Mouse (Mus musculus): ENCODE measurements at regions not wholly inside any gene's neighbourhood (a gene's known extent, or its start where the extent isn't known, plus 50 kb on each side); places are given as distances from the start of the nearest gene placed in this dataset.

GRCm38 (mm10) chr2:128339061-128339642 is 213.3 kb downstream of the Bcl2l11 start:
- H3K4me3 ChIP-seq (ENCODE audit: low read depth, low read length) = no peak overlapping the region
- WGBS = 5% methylated on average over 8 of the region's 8 CpGs
- H3K27me3 ChIP-seq (replicated peaks; ENCODE audit: control insufficient read depth, insufficient read depth, low read length) = no peaks in the 10 kb centered on the region
- H3K9ac ChIP-seq (ENCODE audit: low read depth, low read length) = no peak overlapping the region
- ATAC-seq (ENCODE audit: low read depth) (peak; percentile 16), DNase-seq (ENCODE audit: low spot score) (peak; percentile 88)
- no peaks in the 10 kb centered on the region for H3K9me3 ChIP-seq (ENCODE audit: control insufficient read depth, low read length)
- H3K36me3 ChIP-seq (ENCODE audit: control insufficient read depth, insufficient read depth, low read length) = no peaks in the 10 kb centered on the region
- H3K4me2 ChIP-seq (ENCODE audit: low read depth, low read length) = peak overlapping the region; percentile 39
- H3K4me1 ChIP-seq (ENCODE audit: control insufficient read depth, insufficient read depth, low read length) = peaks cover 49% of the 10 kb centered on the region
- H3K27ac ChIP-seq (replicated peaks; ENCODE audit: low read depth, low read length) = peak overlapping the region; percentile 89

- H3K4me3 ChIP-seq (ENCODE audit: low read depth, low read length) = no peak overlapping the region
- peak; percentile 94 for DNase-seq (ENCODE audit: low spot score)
Observed at GRCm38 (mm10) chr2:128339643-128340487, 214.0 kb downstream of the Bcl2l11 start.

GRCm38 (mm10) chr2:128340631-128341240 is 214.9 kb downstream of the Bcl2l11 start:
- WGBS = 92% methylated on average over 5 of the region's 5 CpGs
- Histone ChIP-seq H3K4me3 (ENCODE audit: low read depth, low read length) (no peak overlapping the region), H3K27me3 (replicated peaks; ENCODE audit: control insufficient read depth, insufficient read depth, low read length) (no peaks in the 10 kb centered on the region), H3K9ac (ENCODE audit: low read depth, low read length) (no peak overlapping the region), H3K4me2 (ENCODE audit: low read depth, low read length) (0 out of 2 replicates have a peak overlapping the region, but pooled peaks have one; percentile 39), H3K27ac (replicated peaks; ENCODE audit: low read depth, low read length) (peak overlapping the region; percentile 89; the same call in 1 of the 2 replicates), H3K4me1 (ENCODE audit: control insufficient read depth, insufficient read depth, low read length) (peaks cover 42% of the 10 kb centered on the region), H3K36me3 (ENCODE audit: control insufficient read depth, insufficient read depth, low read length) (no peaks in the 10 kb centered on the region), H3K9me3 (ENCODE audit: control insufficient read depth, low read length) (no peaks in the 10 kb centered on the region)
- ATAC-seq (ENCODE audit: low read depth) (no peak), DNase-seq (ENCODE audit: low spot score) (no peak)

More at GRCm38 (mm10) chr2:128339643-128340487, 214.0 kb downstream of the Bcl2l11 start:
- Histone ChIP-seq H3K4me1 (ENCODE audit: control insufficient read depth, insufficient read depth, low read length) (peaks cover 44% of the 10 kb centered on the region), H3K4me2 (ENCODE audit: low read depth, low read length) (peak overlapping the region; percentile 39), H3K9me3 (ENCODE audit: control insufficient read depth, low read length) (no peaks in the 10 kb centered on the region), H3K36me3 (ENCODE audit: control insufficient read depth, insufficient read depth, low read length) (no peaks in the 10 kb centered on the region), H3K9ac (ENCODE audit: low read depth, low read length) (no peak overlapping the region), H3K27me3 (replicated peaks; ENCODE audit: control insufficient read depth, insufficient read depth, low read length) (no peaks in the 10 kb centered on the region), H3K27ac (replicated peaks; ENCODE audit: low read depth, low read length) (peak overlapping the region; percentile 89)
- 21% methylated on average over 19 of the region's 19 CpGs for WGBS
- peak; percentile 91 for ATAC-seq (ENCODE audit: low read depth)

DNA sequence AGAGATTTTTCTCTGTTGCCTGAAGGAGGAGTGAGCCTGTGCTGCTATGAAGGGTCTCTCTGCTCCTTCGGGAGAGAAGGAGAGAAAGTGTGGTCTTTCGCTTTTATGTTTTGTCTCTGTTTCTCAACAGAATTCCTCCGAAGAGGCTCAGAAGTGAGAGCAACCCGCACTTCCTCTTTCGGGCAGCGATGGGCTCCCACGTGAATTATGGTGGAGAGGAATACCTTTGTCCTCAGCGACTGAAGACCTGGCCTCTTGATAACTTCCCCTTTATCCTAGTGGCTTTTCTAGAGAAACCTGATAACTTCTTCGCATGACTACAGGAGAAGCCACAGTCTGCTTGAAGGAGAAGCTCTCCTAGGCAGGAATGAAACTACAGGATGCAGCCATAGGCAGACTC is 216.4 kb downstream of the Bcl2l11 start:
- no peak overlapping the region for H3K9ac ChIP-seq (ENCODE audit: low read depth, low read length)
- H3K9me3 ChIP-seq (ENCODE audit: control insufficient read depth, low read length) = no peaks in the 10 kb centered on the region
- ATAC-seq (ENCODE audit: low read depth) (no peak), DNase-seq (ENCODE audit: low spot score) (no peak)
- H3K4me1 ChIP-seq (ENCODE audit: control insufficient read depth, insufficient read depth, low read length) = peaks cover 42% of the 10 kb centered on the region
- no peaks in the 10 kb centered on the region for H3K36me3 ChIP-seq (ENCODE audit: control insufficient read depth, insufficient read depth, low read length)
- 75% methylated on average over 9 of the region's 9 CpGs for WGBS
- no peaks in the 10 kb centered on the region for H3K27me3 ChIP-seq (replicated peaks; ENCODE audit: control insufficient read depth, insufficient read depth, low read length)
- H3K27ac ChIP-seq (replicated peaks; ENCODE audit: low read depth, low read length) = no peak overlapping the region
- no peak overlapping the region for H3K4me2 ChIP-seq (ENCODE audit: low read depth, low read length)
- no peak overlapping the region for H3K4me3 ChIP-seq (ENCODE audit: low read depth, low read length)

- Histone ChIP-seq H3K4me2 (ENCODE audit: low read depth, low read length) (no peak overlapping the region), H3K4me3 (ENCODE audit: low read depth, low read length) (no peak overlapping the region), H3K36me3 (ENCODE audit: control insufficient read depth, insufficient read depth, low read length) (no peaks in the 10 kb centered on the region), H3K9me3 (ENCODE audit: control insufficient read depth, low read length) (no peaks in the 10 kb centered on the region), H3K27me3 (replicated peaks; ENCODE audit: control insufficient read depth, insufficient read depth, low read length) (no peaks in the 10 kb centered on the region), H3K9ac (ENCODE audit: low read depth, low read length) (no peak overlapping the region), H3K4me1 (ENCODE audit: control insufficient read depth, insufficient read depth, low read length) (peaks cover 12% of the 10 kb centered on the region), H3K27ac (replicated peaks; ENCODE audit: low read depth, low read length) (peak overlapping the region; percentile 45)
- WGBS = 32% methylated on average over 11 of the region's 11 CpGs
- peak; percentile 85 for DNase-seq (ENCODE audit: low spot score)
- ATAC-seq (ENCODE audit: low read depth) = peak; percentile 55
Observed at GRCm38 (mm10) chr2:128345557-128345956, 219.7 kb downstream of the Bcl2l11 start.

DNA sequence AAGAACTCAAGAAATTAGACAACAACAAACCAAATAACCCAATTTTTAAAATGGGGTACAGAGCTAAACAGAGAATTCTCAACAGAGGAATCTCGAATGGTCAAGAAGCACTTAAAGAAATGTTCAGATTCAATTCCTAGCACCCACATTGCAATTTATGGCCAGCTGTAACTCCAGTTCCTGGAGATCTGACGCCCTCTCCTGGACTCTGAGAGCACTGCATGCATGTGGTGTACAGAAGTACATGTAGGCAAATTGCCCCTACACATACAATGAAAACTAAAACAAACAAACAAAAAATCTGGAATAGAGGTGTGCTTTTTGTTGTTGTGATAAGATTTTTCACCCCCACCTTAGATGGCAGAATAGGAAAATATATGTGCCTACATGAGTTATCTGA is 222.7 kb downstream of the Bcl2l11 start:
- H3K4me2 ChIP-seq (ENCODE audit: low read depth, low read length) = no peak overlapping the region
- H3K9me3 ChIP-seq (ENCODE audit: control insufficient read depth, low read length) = no peaks in the 10 kb centered on the region
- H3K36me3 ChIP-seq (ENCODE audit: control insufficient read depth, insufficient read depth, low read length) = no peaks in the 10 kb centered on the region
- H3K4me3 ChIP-seq (ENCODE audit: low read depth, low read length) = no peak overlapping the region
- H3K4me1 ChIP-seq (ENCODE audit: control insufficient read depth, insufficient read depth, low read length) = peaks cover 9% of the 10 kb centered on the region
- 72% methylated on average over 2 of the region's 2 CpGs for WGBS
- no peak overlapping the region for H3K27ac ChIP-seq (replicated peaks; ENCODE audit: low read depth, low read length)
- H3K27me3 ChIP-seq (replicated peaks; ENCODE audit: control insufficient read depth, insufficient read depth, low read length) = no peaks in the 10 kb centered on the region
- no peak overlapping the region for H3K9ac ChIP-seq (ENCODE audit: low read depth, low read length)
- ATAC-seq (ENCODE audit: low read depth) (no peak), DNase-seq (ENCODE audit: low spot score) (no peak)

DNA sequence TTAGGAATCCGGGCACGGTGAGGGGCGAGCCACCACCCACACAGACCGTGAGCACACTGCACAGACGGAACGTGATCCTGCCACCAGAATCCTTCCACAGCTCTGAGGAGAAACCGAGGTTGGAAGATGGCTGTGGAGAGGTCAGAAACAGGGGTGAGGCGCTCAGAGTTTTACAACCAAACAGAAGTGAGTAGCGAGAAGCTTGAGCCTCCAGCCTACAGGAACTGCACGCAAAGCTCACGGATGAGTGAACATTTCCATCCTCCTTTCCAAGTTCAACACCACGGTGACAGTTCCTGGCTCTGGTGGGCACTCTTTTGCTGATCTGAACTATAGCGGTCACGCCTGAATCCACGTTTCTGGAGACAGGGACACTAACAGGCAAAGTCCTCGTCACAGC is 225.6 kb downstream of the Bcl2l11 start:
- WGBS = 84% methylated on average over 16 of the region's 16 CpGs
- no peak for ATAC-seq (ENCODE audit: low read depth)

GRCm38 (mm10) chr2:128352533-128352932 is 226.7 kb downstream of the Bcl2l11 start:
- 40% methylated on average over 1 of the region's 1 CpGs for WGBS
- H3K27ac ChIP-seq (replicated peaks; ENCODE audit: low read depth, low read length) = peak overlapping the region; percentile 15; the same call in 1 of the 2 replicates
- H3K4me3 ChIP-seq (ENCODE audit: low read depth, low read length) = no peak overlapping the region
- H3K9ac ChIP-seq (ENCODE audit: low read depth, low read length) = no peak overlapping the region
- peaks cover 12% of the 10 kb centered on the region for H3K9me3 ChIP-seq (ENCODE audit: control insufficient read depth, low read length)
- no peaks in the 10 kb centered on the region for H3K27me3 ChIP-seq (replicated peaks; ENCODE audit: control insufficient read depth, insufficient read depth, low read length)
- peak; percentile 65 for DNase-seq (ENCODE audit: low spot score)
- no peaks in the 10 kb centered on the region for H3K36me3 ChIP-seq (ENCODE audit: control insufficient read depth, insufficient read depth, low read length)
- peak; percentile 68; the same call in 1 of the 2 replicates for ATAC-seq (ENCODE audit: low read depth)
- H3K4me2 ChIP-seq (ENCODE audit: low read depth, low read length) = no peak overlapping the region
- H3K4me1 ChIP-seq (ENCODE audit: control insufficient read depth, insufficient read depth, low read length) = no peaks in the 10 kb centered on the region

More for the DNA sequence above, 225.6 kb downstream of the Bcl2l11 start:
- DNase-seq (ENCODE audit: low spot score) = no peak
- Histone ChIP-seq H3K9me3 (ENCODE audit: control insufficient read depth, low read length) (peaks cover 12% of the 10 kb centered on the region), H3K4me2 (ENCODE audit: low read depth, low read length) (no peak overlapping the region), H3K4me3 (ENCODE audit: low read depth, low read length) (no peak overlapping the region), H3K9ac (ENCODE audit: low read depth, low read length) (no peak overlapping the region), H3K36me3 (ENCODE audit: control insufficient read depth, insufficient read depth, low read length) (no peaks in the 10 kb centered on the region), H3K27me3 (replicated peaks; ENCODE audit: control insufficient read depth, insufficient read depth, low read length) (no peaks in the 10 kb centered on the region), H3K27ac (replicated peaks; ENCODE audit: low read depth, low read length) (no peak overlapping the region), H3K4me1 (ENCODE audit: control insufficient read depth, insufficient read depth, low read length) (no peaks in the 10 kb centered on the region)

Data from embryonic facial prominence, embryonic 14.5 days (tissue).